Mouse (Mus musculus) E14TG2a.4 (cell line): Measurements from ENCODE around the gene Notum.

Source experiments
- CTCF ChIP-seq: conservative IDR thresholded peaks from 2 replicates; pipeline ENCODE4 v1.5.1; 2014; ENCODE audit warnings: low read length
- POU5F1 ChIP-seq: IDR thresholded peaks from 2 replicates; pipeline ENCODE4 v1.6.1; 2014; ENCODE audit warnings: low read length, borderline replicate concordance

GRCm38 (mm10) chr11:120616617-120617294, 44.2 kb downstream of the Notum start:
- no peak for TF ChIP-seq CTCF
- TF ChIP-seq POU5F1 = no peak
